In the genomic region with DNA sequence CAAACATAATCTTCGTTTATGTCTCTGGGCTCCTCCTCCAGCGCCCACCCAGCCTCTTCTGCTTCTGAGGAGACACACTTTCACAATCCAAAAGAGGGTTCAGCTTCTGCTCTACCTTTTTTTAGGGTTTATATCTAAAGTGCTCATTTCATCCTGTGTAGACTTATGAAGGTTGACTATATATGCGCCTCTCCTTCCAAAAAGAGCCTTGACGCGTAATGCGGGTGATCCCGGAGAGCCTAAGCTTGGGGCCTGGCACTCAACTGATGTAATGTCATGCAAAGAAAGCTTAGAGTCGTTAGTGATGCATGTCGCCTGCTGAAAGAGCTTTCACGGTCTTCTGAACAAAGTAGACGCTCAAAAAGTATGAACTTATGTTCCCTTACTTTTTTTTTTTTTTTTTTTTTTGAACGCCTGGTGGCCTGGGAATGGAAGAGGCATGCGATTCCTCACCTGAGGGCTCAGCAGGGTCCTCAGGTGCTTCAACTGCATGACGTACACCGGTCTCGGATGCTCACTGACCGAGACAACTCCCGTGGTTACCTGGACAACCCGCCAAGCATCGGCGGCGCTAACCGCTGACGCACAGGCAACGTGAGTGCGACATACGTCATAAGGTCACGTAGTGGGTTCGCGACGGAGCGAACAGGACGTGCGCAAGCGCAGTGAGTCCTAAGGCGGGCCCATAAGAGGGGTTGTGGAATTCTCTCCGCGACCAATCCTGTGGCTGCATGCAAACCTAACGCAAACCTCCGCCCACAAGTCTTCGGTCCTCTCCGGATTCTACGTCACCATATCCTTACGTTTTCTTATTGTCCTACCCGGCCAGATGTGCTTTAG, we compare ENCODE assay signal across 8 mouse cellular contexts. TPM values are rescaled to one million over a fixed set of nuclear protein-coding genes. Genes with fewer than 3 reads are reported as not detected.
DNase-seq lines count a peak whose midpoint lies in the region; ATAC-seq lines count a peak whose summit lies in the region.

A gene (minus strand): TSS at position 596 of the 840 bp plus-strand sequence.

- DNase-seq in adipocyte (ENCODE audit: low spot score), result peak; percentile 98
- DNase-seq in embryo, embryonic 10 days (ENCODE audit: low spot score), result peak; percentile 100
- DNase-seq in gastrocnemius, postnatal 10 days, result peak; percentile 94
- peak; percentile 99 for DNase-seq in induced T-regulatory cell, adult 2 months (ENCODE audit: low read depth)
- DNase-seq in left cerebral cortex, adult 9 months (ENCODE audit: low spot score in 2 of 2), result peak; percentile 95 to 96
- peak; percentile 97 for DNase-seq in right cerebral cortex, postnatal 14 days
- peak; percentile 90 to 96 for DNase-seq in urinary bladder, postnatal 36 days (ENCODE audit: low spot score in 2 of 2)

- peak; percentile 95 for ATAC-seq in megakaryocyte progenitor cell, adult 5-6 weeks (replicated peaks; ENCODE audit: poor library complexity)

RNA-seq across cellular contexts. Expression of the gene that starts here (rescaled TPM):
- 10 to 100 TPM; 20.2 to 27.7 TPM for total RNA-seq in gastrocnemius, postnatal 10 days (2021)
- total RNA-seq in megakaryocyte progenitor cell, adult 5-6 weeks (2015), result 7.3 and 11.1 TPM in 2 replicates
- 20.8 and 33.0 TPM in 2 replicates for total RNA-seq in megakaryocyte progenitor cell, adult 5-6 weeks (2017)

Comparison
In these comparisons a context has a peak if more than half of its experiments do, and no peak if none do; other contexts are left out.
1. Peak in every context shown above with its lines: DNase-seq and ATAC-seq.